Mouse (Mus musculus) heart, embryonic 13.5 days (tissue): ENCODE measurements around the gene Ifngr2. TPM values are rescaled to one million over a fixed set of nuclear protein-coding genes. Genes with fewer than 3 reads are reported as not detected.

Experiments used
- ATAC-seq: fragments of 200-750 bp; cut with Nextera tagmentation; 2 replicates; pipeline ENCODE4 v1.8.0; 2017; ENCODE audit warnings: moderate TSS enrichment; ENCODE audit not compliant: insufficient number of reproducible peaks, low FRiP score, low TSS enrichment; ENCODE audit errors: extremely low read depth
- H3K27ac ChIP-seq: fragments of 300-500 bp; sonication (generic); replicated peaks from 2 replicates; pipeline ENCODE4 v1.5.1; 2015; ENCODE audit warnings: moderate library complexity, mild to moderate bottlenecking, inconsistent platforms
- H3K27me3 ChIP-seq: fragments of 300-500 bp; sonication (generic); replicated peaks from 2 replicates; pipeline ENCODE4 v1.6.1; 2015; ENCODE audit warnings: mild to moderate bottlenecking, inconsistent platforms
- H3K36me3 ChIP-seq: fragments of 300-500 bp; sonication (generic); 2 replicates; pipeline ENCODE4 v1.6.1; 2015; ENCODE audit warnings: mild to moderate bottlenecking, inconsistent platforms
- H3K4me1 ChIP-seq: fragments of 300-500 bp; sonication (generic); 2 replicates; pipeline ENCODE4 v1.6.1; 2015; ENCODE audit warnings: inconsistent platforms
- H3K4me2 ChIP-seq: fragments of 300-500 bp; sonication (generic); 2 replicates; pipeline ENCODE4 v1.6.1; 2015; ENCODE audit warnings: inconsistent platforms, mild to moderate bottlenecking, moderate library complexity
- H3K4me3 ChIP-seq: fragments of 300-500 bp; sonication (generic); 2 replicates; pipeline ENCODE4 v1.5.1; 2015; ENCODE audit warnings: moderate library complexity, mild to moderate bottlenecking, inconsistent platforms
- H3K9ac ChIP-seq: fragments of 300-500 bp; sonication (generic); 2 replicates; pipeline ENCODE4 v1.6.1; 2015; ENCODE audit warnings: inconsistent platforms, mild to moderate bottlenecking, moderate library complexity
- H3K9me3 ChIP-seq: fragments of 300-500 bp; sonication (generic); 2 replicates; pipeline ENCODE4 v1.6.1; 2016; ENCODE audit warnings: inconsistent platforms
- WGBS: fragments of 180-500 bp; shearing (Covaris S2); methylation state at CpG from one replicate; pipeline ENCODE4 v1.1.7; 2015; ENCODE audit warnings: mixed read lengths; 5-methylcytosine and 5-hydroxymethylcytosine counted together
- polyA plus RNA-seq: library from polyadenylated mRNA; unstranded; fragments of >200 nt; fragmentation: Nextera tagmentation; extraction: Ambion mirVana; gene quantifications from 2 replicates; pipeline ENCODE4 v1.2.1, GENCODE M21; 2015

The Ifngr2 gene
- 103 and 108 TPM in 2 replicates for polyA plus RNA-seq

DNA sequence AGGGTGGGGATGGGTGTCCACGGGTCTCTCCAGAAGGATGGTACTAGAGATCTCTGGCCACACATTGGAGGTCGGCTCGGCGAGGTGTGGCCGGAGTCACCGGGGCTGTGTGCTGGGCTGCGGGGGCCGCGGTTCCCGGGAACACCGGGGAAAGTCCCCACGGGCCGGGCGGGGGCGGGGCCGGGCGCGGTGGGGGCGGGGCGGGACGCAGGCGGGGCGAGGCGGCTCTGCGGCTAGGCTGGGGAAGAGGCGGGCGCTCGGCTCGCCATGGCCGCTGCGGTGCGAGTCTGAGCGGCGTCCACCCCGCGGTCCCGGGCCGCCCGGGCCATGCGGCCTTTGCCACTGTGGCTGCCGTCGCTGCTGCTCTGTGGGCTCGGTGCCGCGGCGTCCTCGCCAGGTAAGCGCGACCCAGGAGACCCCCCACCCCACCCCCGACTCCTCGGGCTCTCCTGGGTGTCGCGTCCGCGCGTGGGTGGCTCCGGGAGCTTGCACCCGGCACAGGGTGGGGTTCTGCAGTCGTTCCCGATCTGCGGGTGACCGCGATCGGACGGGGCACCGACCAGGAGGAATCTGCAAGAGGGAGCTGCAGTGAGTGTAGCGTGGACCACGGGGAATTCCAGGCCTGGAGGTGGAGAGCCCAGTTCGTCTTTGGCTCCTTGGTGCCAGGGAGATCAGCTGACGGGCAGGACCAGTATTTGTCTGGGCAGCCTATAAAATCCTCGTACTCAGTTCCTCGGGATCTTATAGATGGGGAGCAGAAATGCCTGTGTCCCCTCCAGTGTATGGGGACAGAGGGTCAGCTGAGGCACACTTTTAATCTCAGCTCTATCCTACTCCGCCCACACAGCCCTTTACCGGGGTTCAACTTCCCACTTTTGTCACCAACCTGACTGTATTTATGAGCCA is at the start of gene Ifngr2:
Gene Ifngr2, plus strand, starts transcription at position 237 of the 906 bp plus-strand sequence.
- peak; percentile 86 for ATAC-seq
- Histone ChIP-seq H3K27me3 (no peaks in the 10 kb centered on the region), H3K9ac (peak within 1 kb of the TSS; percentile 98), H3K36me3 (peaks cover 2% of the 10 kb centered on the region; the same call in 1 of the 2 replicates), H3K27ac (peak within 1 kb of the TSS; percentile 91), H3K4me1 (peaks cover 61% of the 10 kb centered on the region), H3K9me3 (no peaks in the 10 kb centered on the region), H3K4me3 (peak within 1 kb of the TSS; percentile 88), H3K4me2 (peak within 1 kb of the TSS; percentile 87)
- WGBS = under 1% methylated on average over 74 of the region's 74 CpGs

DNA sequence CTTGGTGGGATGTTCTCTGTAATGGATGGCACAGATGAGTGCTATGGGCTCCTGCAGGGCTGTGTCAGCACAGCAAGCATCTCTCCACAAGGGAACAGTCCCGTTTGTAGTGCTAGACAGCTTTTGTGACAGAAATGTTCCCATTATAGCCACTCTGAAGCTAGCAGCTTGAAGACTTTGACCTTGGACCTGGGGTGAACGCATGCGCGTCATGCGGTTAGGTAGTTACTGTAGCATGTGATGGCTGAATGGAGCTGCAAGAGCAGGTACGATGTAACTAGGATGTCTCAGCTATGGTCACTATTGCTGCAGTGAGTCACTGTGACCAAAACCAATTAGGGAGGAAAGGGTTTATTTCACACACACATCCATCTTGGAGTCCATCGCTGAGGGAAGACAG is 48.8 kb upstream of the Ifngr2 start:
- Histone ChIP-seq H3K4me2 (no peak overlapping the region), H3K4me1 (no peaks in the 10 kb centered on the region), H3K36me3 (peaks cover 93% of the 10 kb centered on the region), H3K9ac (no peak overlapping the region), H3K9me3 (no peaks in the 10 kb centered on the region), H3K27me3 (no peaks in the 10 kb centered on the region), H3K4me3 (no peak overlapping the region), H3K27ac (no peak overlapping the region)
- ATAC-seq = no peak
- WGBS = 90% methylated on average over 7 of the region's 7 CpGs

DNA sequence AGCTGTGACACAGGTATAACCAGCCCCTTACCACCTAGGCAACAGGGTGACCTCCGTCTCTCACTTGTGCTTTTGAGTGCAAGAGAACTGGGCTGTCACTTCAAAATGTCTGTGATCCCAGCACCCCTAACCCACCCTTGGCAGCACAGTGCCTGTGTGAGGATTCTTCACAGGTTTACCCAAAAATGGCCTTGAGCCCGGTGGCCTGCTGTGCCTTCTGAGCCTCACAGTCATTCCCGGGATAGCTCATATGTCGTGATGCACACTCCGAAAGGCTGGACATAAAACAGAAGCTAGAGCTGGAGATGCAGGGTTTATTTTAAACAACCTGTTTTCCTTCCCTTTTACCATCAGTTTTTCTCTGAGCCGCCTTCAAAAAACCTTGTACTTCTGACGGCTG is 42.2 kb upstream of the Ifngr2 start:
- WGBS = 89% methylated on average over 7 of the region's 7 CpGs
- Histone ChIP-seq H3K27me3 (no peaks in the 10 kb centered on the region), H3K9me3 (no peaks in the 10 kb centered on the region), H3K4me3 (no peak overlapping the region), H3K36me3 (peaks cover 83% of the 10 kb centered on the region), H3K4me2 (no peak overlapping the region), H3K9ac (no peak overlapping the region), H3K4me1 (0 out of 2 replicates have a peak, but pooled peaks cover 2% of the 10 kb centered on the region), H3K27ac (no peak overlapping the region)
- no peak for ATAC-seq

DNA sequence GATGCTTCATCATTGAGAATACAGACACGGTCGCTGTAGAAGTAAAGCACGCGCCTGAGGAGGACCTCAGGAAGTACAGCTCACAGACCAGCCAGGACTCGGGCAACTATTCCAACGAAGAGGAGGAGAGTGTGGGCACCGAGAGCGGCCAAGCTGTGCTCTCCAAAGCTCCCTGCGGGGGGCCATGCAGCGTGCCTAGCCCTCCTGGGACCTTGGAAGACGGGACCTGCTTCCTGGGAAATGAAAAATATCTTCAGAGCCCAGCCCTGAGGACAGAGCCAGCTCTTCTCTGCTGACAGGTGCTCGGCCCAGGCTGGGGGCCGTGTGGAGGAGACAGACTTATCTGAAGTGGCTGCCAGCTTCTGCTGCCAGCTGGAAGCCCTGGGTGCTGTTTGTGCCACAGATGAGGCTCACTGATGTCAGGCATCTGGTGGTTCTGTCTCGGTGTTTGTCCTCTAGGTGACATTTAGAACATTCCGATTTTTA is 41.7 kb upstream of the Ifngr2 start:
- Histone ChIP-seq H3K27ac (no peak overlapping the region), H3K36me3 (peaks cover 83% of the 10 kb centered on the region), H3K4me3 (no peak overlapping the region), H3K9me3 (no peaks in the 10 kb centered on the region), H3K9ac (no peak overlapping the region), H3K27me3 (no peaks in the 10 kb centered on the region), H3K4me1 (0 out of 2 replicates have a peak, but pooled peaks cover 2% of the 10 kb centered on the region), H3K4me2 (no peak overlapping the region)
- ATAC-seq = no peak
- 79% methylated on average over 15 of the region's 15 CpGs for WGBS

DNA sequence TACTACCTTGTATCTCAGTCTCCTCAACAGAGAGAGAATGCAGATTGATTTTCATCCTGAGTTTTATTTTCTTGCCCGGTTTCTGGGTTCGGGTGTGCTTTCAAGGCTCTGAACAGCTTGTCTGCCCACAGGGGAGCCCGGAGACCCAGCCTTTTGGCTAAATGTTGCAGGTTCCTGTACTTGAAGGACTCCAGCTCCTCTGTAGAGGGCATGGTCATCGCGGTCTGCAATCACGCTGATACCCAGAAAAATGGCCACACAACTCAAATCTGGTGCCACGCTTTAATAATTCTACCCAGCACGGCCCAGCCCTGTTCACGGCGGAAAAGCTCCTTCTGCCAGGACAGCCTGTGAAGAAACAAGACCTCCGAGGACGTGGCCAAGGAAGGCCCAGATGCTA is 40.5 kb upstream of the Ifngr2 start:
- H3K27ac ChIP-seq = no peak overlapping the region
- no peaks in the 10 kb centered on the region for H3K9me3 ChIP-seq
- no peak overlapping the region for H3K9ac ChIP-seq
- H3K27me3 ChIP-seq = no peaks in the 10 kb centered on the region
- H3K4me1 ChIP-seq = 0 out of 2 replicates have a peak, but pooled peaks cover 2% of the 10 kb centered on the region
- H3K4me2 ChIP-seq = no peak overlapping the region
- peaks cover 72% of the 10 kb centered on the region for H3K36me3 ChIP-seq
- no peak overlapping the region for H3K4me3 ChIP-seq
- no peak for ATAC-seq
- 94% methylated on average over 12 of the region's 12 CpGs for WGBS

DNA sequence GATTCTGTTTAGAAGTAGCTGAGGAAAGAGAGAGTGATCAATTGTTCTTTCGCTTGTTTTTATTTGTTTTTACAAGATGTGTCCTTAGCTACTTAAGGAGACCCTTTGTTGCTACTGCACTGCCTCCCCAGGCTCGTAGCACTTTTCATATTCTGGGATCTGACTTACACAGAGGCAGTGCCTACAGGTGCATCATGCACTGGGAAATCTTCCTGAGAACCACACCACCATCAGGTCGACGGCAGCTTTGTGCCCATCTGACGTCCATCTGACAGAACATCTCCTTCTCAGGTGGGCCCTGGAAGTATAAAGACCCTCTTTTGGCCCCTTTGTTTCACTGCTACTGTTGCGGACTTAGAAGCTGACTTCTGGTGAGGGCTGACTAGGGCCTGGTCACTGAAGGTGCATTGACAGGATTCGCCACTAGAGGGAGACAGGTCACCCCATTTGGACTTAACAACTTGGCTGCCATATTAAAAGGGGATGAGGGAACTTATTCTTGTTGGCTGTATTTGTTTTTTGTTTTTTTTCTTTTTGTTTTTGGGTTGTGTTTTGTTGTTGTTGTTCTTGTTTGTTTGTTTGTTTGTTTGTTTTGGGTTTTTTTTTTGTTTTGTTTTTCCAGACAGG is 34.6 kb upstream of the Ifngr2 start:
- no peak overlapping the region for H3K27ac ChIP-seq
- H3K4me3 ChIP-seq = no peak overlapping the region
- 30% methylated on average over 7 of the region's 7 CpGs for WGBS
- H3K4me2 ChIP-seq = no peak overlapping the region
- H3K27me3 ChIP-seq = no peaks in the 10 kb centered on the region
- peaks cover 6% of the 10 kb centered on the region; the same call in 1 of the 2 replicates for H3K4me1 ChIP-seq
- H3K9ac ChIP-seq = peak overlapping the region; percentile 6; the same call in 1 of the 2 replicates
- H3K9me3 ChIP-seq = no peaks in the 10 kb centered on the region
- no peak for ATAC-seq
- peaks cover 20% of the 10 kb centered on the region for H3K36me3 ChIP-seq

DNA sequence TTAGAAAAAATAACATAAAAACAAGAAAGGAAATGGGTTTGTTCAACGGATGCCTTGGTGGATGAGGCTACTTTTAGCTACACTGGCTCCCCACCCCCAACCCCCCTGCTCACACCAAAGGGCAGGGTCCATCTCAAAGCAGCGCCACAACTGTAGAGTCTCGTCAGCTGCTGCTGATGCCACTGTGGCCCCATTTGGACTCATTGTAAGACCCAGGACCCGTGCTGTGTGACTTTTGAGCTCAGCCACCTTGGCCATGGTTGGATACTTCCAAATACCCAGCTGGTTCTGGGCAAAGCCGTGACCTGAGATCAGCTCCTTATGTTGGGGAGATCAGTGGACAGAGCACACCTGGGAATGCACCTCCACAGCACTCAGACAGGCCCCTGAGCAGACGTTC is 33.8 kb upstream of the Ifngr2 start:
- 78% methylated on average over 6 of the region's 6 CpGs for WGBS
- Histone ChIP-seq H3K36me3 (peaks cover 13% of the 10 kb centered on the region), H3K9ac (no peak overlapping the region), H3K27ac (no peak overlapping the region), H3K27me3 (no peaks in the 10 kb centered on the region), H3K4me3 (no peak overlapping the region), H3K4me2 (no peak overlapping the region), H3K9me3 (no peaks in the 10 kb centered on the region), H3K4me1 (peaks cover 4% of the 10 kb centered on the region; the same call in 1 of the 2 replicates)
- no peak for ATAC-seq

DNA sequence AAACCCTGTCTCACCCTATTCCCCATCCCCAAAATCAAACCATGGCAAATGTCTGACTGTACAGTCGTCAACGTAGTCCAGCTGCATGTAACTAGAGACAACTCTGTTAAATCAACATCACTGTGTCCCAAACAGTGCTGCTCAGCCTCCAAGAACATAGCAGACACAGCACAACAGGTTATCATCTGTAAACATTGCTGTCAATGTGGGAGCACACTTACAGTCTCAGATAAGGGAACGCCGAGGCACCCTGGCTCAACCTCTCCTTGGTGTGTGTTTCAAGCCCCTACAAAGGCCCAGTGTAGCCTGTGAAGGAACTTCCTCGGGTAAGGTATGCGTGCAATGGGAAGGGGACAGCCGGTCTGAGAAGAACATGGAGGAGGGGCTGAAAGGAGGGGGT is 29.9 kb upstream of the Ifngr2 start:
- Histone ChIP-seq H3K27me3 (no peaks in the 10 kb centered on the region), H3K4me1 (peaks cover 4% of the 10 kb centered on the region; the same call in 1 of the 2 replicates), H3K9me3 (no peaks in the 10 kb centered on the region), H3K36me3 (no peaks in the 10 kb centered on the region), H3K27ac (no peak overlapping the region), H3K9ac (no peak overlapping the region; the same call in 1 of the 2 replicates), H3K4me2 (no peak overlapping the region), H3K4me3 (no peak overlapping the region)
- no peak for ATAC-seq
- 47% methylated on average over 7 of the region's 7 CpGs for WGBS

DNA sequence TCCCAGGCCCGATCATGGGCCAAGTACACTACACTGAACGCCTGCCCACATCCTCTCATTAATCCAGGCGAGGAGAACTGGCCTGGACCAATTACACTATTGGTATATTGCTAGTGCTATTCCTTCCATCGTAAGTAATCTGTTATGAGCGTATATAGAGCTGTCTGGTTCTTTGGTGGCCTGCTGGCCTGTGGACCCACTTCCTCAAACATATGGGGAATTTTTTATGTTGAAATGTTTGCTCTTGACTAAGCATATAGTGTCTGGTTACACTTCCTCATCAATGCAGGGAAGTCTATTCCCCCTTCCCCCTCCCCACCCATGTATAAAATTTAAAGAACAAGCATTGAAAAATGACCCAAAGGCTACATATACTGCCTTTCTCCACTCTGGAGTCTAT is 24.8 kb upstream of the Ifngr2 start:
- WGBS = 78% methylated on average over 5 of the region's 5 CpGs
- Histone ChIP-seq H3K4me2 (no peak overlapping the region), H3K27me3 (no peaks in the 10 kb centered on the region), H3K9ac (no peak overlapping the region), H3K36me3 (no peaks in the 10 kb centered on the region), H3K9me3 (no peaks in the 10 kb centered on the region), H3K4me1 (peaks cover 2% of the 10 kb centered on the region; the same call in 1 of the 2 replicates), H3K27ac (no peak overlapping the region), H3K4me3 (no peak overlapping the region)
- ATAC-seq = no peak

DNA sequence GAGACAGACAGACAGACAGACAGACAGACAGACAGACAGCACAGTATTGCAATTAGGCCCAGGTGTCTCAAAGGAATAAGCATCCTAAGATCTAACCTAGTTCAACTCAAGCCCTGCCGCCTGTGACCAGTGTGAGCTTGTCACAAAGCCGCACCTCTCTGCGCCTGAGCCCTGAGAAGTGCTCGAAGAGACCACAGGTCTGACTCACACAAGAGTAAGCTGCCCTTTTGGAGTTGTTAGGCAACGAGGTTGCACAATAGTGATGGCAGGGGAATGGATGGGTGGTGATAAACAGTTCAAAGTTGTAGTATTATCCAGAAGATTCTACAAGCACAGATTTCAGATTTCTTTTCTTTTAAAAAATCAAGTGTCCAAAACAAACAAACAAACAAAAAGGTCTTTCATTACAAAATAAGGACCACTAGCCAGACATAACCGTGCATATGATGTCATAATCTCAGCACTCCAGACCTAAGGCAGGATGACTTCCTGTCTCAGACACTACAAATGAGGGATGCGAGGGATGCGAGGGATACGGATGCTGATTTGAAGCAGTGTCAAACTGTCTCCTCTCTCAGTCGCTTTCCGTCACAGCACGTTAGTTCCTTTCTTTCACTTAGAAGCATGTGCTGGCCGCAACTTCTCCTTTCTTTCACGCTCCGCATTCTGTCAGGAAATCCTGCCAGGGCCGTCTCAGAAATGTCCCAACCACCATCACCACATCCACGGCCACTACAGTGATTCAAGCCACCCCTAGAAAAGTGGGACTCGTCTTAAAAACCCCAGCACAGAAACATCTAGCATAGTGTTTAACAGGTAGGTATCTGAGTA is 24.2 kb upstream of the Ifngr2 start:
- 70% methylated on average over 18 of the region's 18 CpGs for WGBS

DNA sequence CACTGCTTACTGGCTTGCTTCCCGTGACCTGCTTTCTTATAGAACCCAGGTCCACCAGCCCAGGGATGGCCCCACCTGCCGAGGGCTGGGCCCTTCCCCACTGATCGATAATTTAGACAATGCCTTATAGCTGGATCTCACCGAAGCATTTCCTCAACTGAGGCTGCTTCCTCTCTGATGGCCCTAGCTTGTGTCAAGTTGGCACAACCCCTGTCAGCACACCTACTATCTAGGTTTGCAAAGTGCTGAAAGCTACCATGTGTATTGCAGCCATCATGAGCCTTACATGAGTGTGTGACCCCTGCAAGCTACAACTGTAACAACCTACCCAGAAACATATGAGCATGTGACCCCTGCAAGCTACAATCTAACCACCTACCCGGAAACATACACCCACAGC is 22.7 kb upstream of the Ifngr2 start:
- Histone ChIP-seq H3K9ac (no peak overlapping the region), H3K27me3 (no peaks in the 10 kb centered on the region), H3K4me1 (peaks cover 6% of the 10 kb centered on the region), H3K4me2 (no peak overlapping the region), H3K36me3 (no peaks in the 10 kb centered on the region), H3K4me3 (no peak overlapping the region), H3K27ac (no peak overlapping the region), H3K9me3 (no peaks in the 10 kb centered on the region)
- no peak for ATAC-seq
- WGBS = 74% methylated on average over 5 of the region's 5 CpGs

More for the DNA sequence above, 24.2 kb upstream of the Ifngr2 start:
- H3K9ac ChIP-seq = no peak overlapping the region
- no peaks in the 10 kb centered on the region for H3K9me3 ChIP-seq
- H3K36me3 ChIP-seq = no peaks in the 10 kb centered on the region
- H3K27me3 ChIP-seq = no peaks in the 10 kb centered on the region
- no peak for ATAC-seq
- H3K27ac ChIP-seq = no peak overlapping the region
- peaks cover 5% of the 10 kb centered on the region for H3K4me1 ChIP-seq
- H3K4me3 ChIP-seq = no peak overlapping the region
- no peak overlapping the region for H3K4me2 ChIP-seq
